Mouse (Mus musculus) right cerebral cortex, postnatal 4 days (tissue): Measurements from ENCODE around the gene Asap3.
A peak's percentile ranks its signal among the peaks of the same experiment; 100 is the strongest.

Source experiments
- DNase-seq: peaks from one replicate; pipeline ENCODE4 v3.0.0-alpha.2; 2022

The Asap3 gene

GRCm38 (mm10) chr4:136181367-136181766, 24.8 kb upstream of the Asap3 start:
- no peak for DNase-seq

- DNase-seq, result no peak
Measured at GRCm38 (mm10) chr4:136185375-136185774, 20.8 kb upstream of the Asap3 start.

GRCm38 (mm10) chr4:136186315-136186714, 19.9 kb upstream of the Asap3 start:
- DNase-seq, result no peak

GRCm38 (mm10) chr4:136186739-136187472, 19.3 kb upstream of the Asap3 start:
- DNase-seq, result no peak

- no peak for DNase-seq
Measured at GRCm38 (mm10) chr4:136188973-136189737, 17.0 kb upstream of the Asap3 start.

- DNase-seq, result no peak
Measured at GRCm38 (mm10) chr4:136189912-136190311, 16.3 kb upstream of the Asap3 start.

- DNase-seq, result no peak
Measured at GRCm38 (mm10) chr4:136193571-136193970, 12.6 kb upstream of the Asap3 start.

- no peak for DNase-seq
Measured at GRCm38 (mm10) chr4:136195029-136195428, 11.1 kb upstream of the Asap3 start.

GRCm38 (mm10) chr4:136195629-136196028, 10.5 kb upstream of the Asap3 start:
- DNase-seq, result no peak

- no peak for DNase-seq
Measured at GRCm38 (mm10) chr4:136196201-136196600, 10.0 kb upstream of the Asap3 start.

GRCm38 (mm10) chr4:136198846-136199245, 7.3 kb upstream of the Asap3 start:
- no peak for DNase-seq

GRCm38 (mm10) chr4:136199562-136200292, 6.4 kb upstream of the Asap3 start:
- no peak for DNase-seq

GRCm38 (mm10) chr4:136202509-136202908, 3.7 kb upstream of the Asap3 start:
- peak; percentile 82 for DNase-seq

GRCm38 (mm10) chr4:136204775-136205174, 1.4 kb upstream of the Asap3 start:
- no peak for DNase-seq

GRCm38 (mm10) chr4:136206943-136207342, 778 bp downstream of the Asap3 start:
- no peak for DNase-seq

- no peak for DNase-seq
Measured at GRCm38 (mm10) chr4:136210931-136211330, 4.8 kb downstream of the Asap3 start.

- DNase-seq, result no peak
Measured at GRCm38 (mm10) chr4:136213629-136214028, 7.5 kb downstream of the Asap3 start.

- DNase-seq, result no peak
Measured at GRCm38 (mm10) chr4:136214828-136215227, 8.7 kb downstream of the Asap3 start.

GRCm38 (mm10) chr4:136215576-136215975, 9.4 kb downstream of the Asap3 start:
- DNase-seq, result no peak

- no peak for DNase-seq
Measured at GRCm38 (mm10) chr4:136217063-136217462, 10.9 kb downstream of the Asap3 start.

- peak; percentile 41 for DNase-seq
Measured at GRCm38 (mm10) chr4:136218595-136219214, 12.5 kb downstream of the Asap3 start.

- no peak for DNase-seq
Measured at GRCm38 (mm10) chr4:136220133-136220775, 14.1 kb downstream of the Asap3 start.
